Mouse (Mus musculus): ENCODE data around the gene Kctd8. TPM values are rescaled to one million over a fixed set of nuclear protein-coding genes. Genes with fewer than 3 reads are reported as not detected.
"Not testable (repeated sequence)": the region's sequence is repeated elsewhere in the genome, so short reads cannot be mapped to it uniquely, and the experiment has no call there.

The Kctd8 gene
- 1 to 10 TPM; 8.3 to 8.9 TPM for total RNA-seq (2021)
- long read RNA-seq, experiment 1, transcript Kctd8-201 (2 exons, 2,859 nt) = major isoform, 16 of 16 reads
- long read RNA-seq, experiment 1, partial matches to known transcripts = 0 of 16 reads
- long read RNA-seq, experiment 1, other reads (novel, unspliced or antisense) = 0 of 16 reads
- long read RNA-seq, experiment 2, partial matches to known transcripts = 0 of 4 reads
- long read RNA-seq, experiment 2, other reads (novel, unspliced or antisense) = 0 of 4 reads

DNA sequence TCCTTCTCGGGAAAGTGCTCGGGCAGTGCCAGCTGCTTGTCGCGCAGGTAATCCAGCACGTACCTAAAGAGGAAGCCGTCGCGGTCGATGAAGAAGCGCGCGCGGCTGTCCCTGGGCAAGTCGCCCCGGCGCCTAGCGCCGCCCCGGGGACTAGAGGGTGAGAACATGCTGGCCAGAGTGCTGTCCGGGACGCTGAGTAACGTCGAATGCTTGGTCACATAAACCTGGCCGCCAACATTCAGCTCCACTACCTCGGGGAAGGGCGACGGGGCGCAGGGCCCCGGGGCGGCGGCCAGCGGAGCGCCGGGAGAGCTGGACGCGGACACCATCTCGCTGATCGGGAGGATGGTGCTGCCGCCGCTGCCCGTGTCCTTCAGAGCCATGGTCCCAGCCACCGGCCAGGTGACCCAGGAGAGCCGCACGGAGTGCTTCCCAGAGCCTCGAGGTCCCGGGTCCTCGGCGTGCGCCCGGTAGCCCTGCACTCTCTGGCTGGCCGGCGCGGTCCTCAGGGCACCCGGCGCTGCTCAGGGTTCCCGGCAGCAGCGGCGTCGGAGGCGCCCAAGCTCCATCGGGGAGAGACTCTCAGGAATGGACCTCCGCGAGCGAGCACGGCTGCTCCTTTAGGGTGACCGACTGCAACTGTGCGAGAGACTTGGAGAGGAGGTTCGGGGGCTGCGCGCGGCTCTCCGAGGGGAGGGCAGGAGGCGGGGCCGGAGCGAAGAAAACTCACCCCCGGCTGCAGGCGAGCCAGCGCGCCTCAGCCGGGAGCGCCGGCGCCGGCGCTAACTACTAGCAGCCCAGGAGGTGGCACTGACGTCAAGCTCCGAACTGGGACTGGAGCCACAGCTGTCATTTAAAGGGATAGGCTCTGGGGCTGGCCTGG lies at the start of gene Kctd8:
Gene Kctd8, minus strand, starts transcription at position 761 of the 883 bp plus-strand sequence.
- peak; percentile 47 to 72 for DNase-seq (ENCODE audit: low spot score in 2 of 2)

DNA sequence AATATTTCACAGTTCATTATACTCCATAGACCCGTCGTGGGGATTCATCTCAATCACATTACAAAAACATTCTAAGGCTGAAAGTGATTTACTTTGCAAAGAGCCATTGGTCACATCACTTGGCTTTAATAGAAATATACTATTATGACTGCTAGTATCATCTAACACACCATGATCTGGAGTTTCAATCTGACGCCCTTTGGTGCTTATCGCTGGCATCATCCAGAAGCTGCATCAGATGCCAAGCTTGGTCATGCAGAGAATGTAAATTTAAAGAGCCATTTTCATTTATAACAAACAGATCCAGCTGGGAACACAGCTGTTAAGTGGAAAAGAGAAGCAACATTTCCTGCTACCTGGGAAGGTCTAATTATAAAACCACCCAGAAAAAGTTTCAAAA lies 37.6 kb upstream of the Kctd8 start:
- DNase-seq (ENCODE audit: low spot score in 2 of 2) = no peak

DNA sequence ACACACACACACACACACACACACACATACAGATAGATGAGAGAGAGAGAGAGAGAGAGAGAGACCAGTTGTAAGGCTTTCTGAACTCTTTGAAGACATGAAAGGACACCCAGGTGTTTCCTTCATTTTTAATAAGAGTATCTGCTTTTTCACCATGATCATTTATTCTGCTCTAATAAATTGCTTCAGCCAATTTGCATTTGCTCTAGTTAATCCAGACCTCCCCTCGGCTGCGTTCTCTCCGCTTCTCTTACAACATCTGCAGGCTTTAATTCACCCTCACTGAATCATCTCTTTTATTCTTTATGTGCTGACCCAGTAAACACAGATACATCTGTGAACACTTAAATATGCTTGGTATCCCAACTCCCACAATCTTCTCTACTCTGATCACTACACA lies 9.1 kb upstream of the Kctd8 start:
- DNase-seq (ENCODE audit: low spot score in 2 of 2) = no peak

DNA sequence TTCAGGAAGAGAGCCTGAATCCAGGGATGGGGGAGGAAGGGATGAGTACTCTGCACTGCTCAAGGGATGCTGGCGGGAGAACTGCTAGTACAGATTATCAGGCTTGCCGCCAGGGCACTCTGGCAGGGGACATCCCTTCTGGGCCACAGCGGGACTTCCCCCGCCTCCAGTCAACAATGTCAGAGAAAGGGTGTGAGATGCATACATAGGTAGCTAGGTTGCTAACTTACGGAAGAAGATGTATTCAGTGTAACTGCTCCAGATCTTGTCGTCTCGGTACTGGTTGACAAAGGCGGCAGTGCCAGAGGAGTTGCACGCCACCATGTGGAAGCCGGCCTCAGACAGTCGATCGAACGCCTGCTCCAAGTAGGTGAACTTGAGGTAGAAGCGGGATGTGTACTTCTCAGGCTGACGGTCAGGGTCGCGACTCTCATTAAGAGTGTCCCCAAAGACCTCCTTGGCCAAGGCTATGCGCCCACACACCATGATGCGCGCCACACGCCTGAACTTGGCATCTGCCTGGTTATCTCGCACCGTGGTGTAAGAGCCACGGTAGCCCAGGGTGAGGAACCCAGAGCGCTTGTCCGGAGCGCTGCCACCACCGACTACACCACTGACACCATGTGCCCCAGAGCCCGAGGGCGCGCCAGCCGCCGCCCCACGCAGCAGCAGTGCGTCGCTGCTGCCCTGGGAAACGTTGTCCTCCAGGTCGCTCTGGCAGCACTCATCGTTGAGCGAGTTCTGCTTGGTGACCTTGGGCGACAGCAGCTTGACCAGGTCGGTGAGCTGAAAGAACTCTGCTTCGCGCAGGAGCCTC lies 1.2 kb downstream of the Kctd8 start:
- DNase-seq (ENCODE audit: low spot score in 2 of 2) = peak; percentile 42 to 76

DNA sequence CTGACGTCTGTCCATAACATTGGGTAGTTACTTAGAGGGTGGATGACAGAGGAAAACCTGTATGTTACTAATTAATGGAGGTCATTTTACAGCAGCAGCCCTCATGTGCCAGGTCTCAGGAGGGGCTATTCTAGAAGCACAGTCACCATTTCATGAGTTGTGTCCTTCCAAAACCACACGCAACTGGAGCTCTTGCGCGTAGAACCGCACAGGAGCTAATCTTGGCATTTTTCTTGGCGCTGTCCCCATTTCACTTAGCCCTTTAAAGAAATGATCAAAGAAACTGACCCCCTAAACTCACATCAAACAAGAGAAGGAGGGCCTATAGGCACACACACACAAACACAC lies 1.9 kb downstream of the Kctd8 start:
- no peak for DNase-seq (ENCODE audit: low spot score in 2 of 2)

DNA sequence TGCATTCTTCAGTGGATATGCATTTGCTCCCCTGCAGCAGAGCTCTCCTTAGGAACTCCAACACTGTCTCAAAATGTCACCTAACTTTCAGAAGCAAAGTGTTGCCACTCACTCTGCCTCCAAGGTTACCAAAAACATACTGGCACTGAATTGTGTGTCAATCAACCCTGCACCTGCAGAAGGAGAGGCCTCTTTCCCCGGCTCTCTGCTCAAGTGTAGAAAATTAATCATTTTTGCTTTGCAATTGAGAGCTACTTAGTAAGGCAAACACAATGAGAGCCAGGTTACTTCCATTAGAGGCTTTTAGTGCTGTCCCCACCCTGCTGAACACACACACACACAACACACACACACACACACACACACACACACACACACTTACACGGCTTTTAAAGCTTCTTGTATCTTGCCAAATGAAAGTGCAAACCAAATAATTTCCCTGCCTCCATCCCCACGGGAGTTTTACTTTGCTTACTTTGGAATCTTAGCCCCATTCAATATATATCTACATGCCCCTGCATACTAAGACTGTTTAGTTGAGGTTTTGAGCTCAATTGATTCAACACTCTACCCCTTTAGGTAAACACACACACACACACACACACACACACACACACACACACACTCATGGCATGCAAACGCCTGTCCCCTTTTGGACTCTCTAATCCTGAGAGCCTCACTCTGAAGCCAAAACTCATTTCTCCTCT lies 2.4 kb downstream of the Kctd8 start:
- no peak for DNase-seq (ENCODE audit: low spot score in 2 of 2)

DNA sequence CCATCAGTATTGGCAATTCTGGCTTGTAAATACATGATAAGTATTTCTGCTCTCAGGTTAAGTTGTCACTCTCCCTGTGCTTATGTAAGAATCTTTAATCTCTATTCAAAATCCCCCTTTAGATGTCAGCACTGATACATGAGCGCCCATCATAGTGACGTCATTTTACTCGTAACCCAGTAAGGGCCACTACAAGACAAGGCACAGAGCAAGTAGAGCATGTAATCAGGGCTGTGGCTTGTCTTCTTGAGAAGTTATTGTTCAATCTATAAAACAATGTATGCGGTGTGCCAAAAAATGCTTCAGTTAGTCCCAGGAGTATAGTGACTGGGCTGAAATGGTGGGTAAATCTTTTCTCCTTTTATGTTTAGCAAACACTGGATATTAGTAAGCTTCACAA lies 13.9 kb downstream of the Kctd8 start:
- DNase-seq (ENCODE audit: low spot score in 2 of 2) = no peak

DNA sequence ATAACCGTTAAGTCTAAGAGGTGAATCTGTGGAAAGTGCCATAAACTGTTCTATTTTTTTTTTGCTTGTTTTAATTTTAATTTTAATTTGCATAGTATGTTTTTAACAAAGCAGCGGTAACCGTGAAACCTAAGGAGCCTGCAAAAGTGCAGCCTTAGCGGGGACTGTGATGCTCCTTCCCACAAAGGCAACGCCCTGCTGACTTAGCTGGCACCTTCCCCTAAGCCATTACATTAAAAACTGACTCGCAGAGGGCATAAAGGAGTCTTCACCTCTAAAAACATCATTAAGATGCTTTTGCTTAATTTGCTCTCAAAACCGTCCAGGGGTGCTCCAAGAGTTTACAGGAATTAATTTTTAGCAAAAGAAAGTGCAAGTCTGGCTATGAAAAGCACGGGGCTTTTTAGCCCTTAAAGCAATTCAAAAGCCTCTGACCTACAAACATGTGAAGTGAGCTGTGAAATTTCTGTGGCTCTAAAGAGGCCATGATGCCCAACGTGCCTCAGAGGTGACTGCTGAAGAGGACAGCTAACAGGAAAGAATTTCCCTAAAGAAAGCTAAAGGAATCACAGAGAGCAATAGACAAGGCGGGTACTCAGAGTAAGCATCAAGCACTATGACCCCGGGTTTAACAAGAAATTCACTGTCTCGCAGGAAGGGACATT lies 16.8 kb downstream of the Kctd8 start:
- DNase-seq (ENCODE audit: low spot score in 2 of 2) = no peak

DNA sequence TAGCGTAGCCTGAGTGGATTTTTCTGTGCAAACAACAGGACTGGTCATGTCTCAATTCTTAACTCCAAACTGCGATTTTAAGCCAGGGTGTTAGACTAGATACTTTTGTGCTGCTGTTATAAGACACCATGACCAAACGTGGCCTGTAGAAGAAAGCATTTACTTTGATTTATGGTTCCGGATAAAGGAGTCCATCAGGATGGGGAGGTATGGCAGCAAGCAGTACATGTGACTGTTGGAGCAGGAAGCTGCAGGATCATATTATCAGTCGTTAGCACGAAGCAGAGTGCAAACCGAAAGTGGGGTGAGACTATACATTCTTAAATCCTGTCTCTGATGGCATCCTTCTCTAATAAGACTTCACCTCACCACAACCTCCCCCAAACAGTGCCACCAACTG lies 28.9 kb downstream of the Kctd8 start:
- no peak for DNase-seq (ENCODE audit: low spot score in 2 of 2)

DNA sequence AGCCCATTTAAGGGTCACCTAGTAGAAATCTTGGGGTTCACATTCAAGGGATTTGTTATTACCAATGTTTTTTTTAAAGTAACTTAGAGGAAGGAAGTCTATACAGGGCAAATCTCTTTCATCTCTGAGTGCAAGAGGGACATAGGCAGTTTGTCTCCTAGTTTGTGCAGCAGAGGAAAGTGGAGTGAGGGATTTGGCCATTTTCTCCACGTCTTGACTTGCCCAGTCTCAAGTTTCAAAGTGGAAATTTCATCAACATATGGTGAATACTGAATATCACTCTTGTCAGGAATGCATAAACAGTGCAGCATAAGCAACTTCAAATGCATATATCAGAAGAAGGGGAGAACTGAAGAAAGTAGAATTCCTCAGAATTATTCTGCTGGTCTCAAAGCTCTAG lies 39.8 kb downstream of the Kctd8 start:
- no peak for DNase-seq (ENCODE audit: low spot score in 2 of 2)

DNA sequence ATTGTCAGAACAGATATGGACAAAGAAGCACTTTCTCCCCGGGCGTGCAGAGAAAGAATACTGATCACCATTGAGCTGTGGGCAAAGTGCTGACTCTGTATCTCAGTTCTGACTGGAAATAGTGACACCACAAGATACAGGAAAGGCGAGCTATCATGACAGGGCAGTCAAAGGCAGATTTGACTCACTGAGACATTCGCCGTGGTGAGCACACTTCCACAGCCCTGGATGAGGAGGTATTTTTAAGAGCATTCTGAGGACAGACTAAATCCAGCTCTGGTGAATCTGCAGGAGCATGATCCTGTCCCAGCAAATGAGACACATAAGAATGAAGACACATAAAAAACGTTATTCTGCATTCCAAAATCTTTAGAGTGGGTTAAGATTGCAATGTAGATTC lies 49.1 kb downstream of the Kctd8 start:
- peak in 1 of 2 experiments; percentile 1 for DNase-seq (ENCODE audit: low spot score in 2 of 2)

DNA sequence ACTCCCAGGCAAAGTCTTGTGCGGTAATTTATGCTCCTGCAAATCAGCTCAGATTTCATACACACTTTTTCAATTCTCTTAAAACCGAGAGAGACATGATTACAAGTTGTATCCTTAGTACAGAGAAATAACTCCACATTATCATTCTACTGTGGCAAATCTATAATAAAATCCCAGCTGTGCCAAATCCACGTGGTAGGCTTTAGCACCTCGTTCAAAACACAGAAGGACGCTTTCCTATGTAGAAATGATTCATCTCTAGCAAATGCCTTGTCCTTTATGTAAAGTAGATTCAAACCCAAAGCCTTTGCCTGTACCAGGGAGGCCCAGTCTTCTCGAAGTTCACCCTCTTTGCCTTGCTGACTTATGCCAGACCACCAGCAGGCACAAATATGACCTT lies 57.1 kb downstream of the Kctd8 start:
- DNase-seq (ENCODE audit: low spot score in 2 of 2) = peak; percentile 3 to 12

DNA sequence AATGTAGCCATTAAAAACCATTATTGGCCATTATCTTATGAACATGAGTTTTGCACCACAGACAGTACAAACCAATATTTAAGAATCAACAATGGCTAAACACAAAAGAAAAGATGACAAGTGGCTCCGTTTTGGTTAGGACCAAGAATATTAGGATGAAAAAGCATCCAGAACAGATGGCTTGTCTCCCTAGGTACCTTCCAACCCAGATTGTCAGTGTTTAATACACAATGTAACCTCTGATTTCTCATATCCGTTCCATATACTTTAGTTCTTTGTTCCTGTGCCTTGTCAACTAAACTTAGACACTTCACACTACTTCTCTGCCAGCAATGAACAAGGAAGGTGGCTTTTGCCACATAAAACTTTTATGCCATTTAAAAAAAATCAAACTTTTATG lies 89.1 kb downstream of the Kctd8 start:
- DNase-seq (ENCODE audit: low spot score in 2 of 2) = no peak

DNA sequence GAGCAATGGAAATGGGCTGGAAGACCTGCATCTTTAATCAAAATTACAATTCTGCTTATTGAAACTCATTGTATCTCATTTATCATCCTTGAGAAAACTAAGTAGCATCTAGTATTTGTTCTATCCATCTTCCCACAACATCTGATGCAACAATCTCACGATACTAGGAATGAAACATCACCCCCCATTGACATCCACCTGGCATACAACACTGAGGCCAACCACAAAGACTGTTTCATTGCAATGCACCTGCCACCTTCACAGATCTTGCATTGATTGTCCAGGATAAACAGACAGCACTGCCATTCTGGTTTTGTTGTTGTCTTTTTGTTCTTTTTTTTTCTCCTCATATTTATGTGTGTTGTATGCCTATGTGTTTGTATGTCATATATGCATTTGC lies 99.5 kb downstream of the Kctd8 start:
- DNase-seq (ENCODE audit: low spot score in 2 of 2) = no peak

DNA sequence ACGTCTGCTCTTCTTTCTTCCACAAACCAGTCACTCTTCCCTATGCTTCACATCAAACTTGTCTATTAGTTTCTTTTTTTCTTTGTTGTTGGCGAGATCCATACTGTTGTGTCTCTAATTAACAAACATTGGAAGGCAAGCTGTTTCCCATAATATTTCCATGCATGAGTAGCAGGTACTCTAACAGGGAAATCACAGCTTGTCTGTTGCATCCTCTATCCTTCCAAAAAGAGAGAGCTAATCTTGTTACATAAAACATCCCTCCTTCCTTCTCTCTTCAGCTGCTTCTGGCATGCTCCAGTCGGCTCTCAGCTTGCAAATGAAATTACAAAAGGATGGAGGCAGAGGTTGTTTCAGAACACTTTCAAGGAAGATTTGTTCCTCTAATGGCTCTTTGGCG lies 107.9 kb downstream of the Kctd8 start:
- DNase-seq (ENCODE audit: low spot score in 2 of 2) = no peak

DNA sequence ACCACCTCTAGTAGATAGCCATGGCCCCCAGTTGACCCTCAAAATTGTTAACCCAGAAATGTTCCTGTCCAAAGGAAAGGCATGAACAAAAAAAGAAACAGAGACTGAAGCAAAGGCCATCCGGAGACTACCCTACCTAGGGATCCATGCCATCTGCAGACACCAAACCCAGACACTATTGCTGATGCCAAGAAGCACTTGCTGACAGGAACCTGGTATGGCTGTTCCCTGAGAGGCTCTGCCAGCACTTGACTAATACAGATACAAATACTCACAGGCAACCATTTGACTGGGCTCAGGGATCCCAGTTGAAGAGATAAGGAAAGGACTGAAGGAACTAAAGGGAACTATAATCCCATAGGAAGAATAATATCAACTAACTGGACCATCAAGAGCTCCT lies 109.8 kb downstream of the Kctd8 start:
- not testable (repeated sequence) for DNase-seq (ENCODE audit: low spot score in 2 of 2)

DNA sequence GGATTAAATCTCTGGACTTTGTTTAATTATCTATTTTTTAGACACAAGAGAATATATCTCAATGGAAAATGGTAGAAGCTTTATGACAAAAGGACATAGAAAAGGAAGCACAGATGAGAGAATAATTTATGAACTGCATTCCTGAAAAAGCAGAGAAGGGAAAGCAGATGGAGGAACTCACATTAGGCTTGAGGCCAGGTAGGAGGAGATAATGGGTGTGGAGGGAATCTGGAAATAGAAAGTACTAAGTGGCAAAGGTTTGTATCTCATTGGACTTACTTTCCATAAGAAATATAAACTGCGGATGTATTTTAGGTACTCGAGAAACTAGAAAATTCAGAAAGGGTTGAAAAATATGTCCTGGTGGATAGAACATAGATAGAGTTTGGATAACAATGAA lies 114.3 kb downstream of the Kctd8 start:
- peak in 1 of 2 experiments; percentile 30 for DNase-seq (ENCODE audit: low spot score in 2 of 2)

DNA sequence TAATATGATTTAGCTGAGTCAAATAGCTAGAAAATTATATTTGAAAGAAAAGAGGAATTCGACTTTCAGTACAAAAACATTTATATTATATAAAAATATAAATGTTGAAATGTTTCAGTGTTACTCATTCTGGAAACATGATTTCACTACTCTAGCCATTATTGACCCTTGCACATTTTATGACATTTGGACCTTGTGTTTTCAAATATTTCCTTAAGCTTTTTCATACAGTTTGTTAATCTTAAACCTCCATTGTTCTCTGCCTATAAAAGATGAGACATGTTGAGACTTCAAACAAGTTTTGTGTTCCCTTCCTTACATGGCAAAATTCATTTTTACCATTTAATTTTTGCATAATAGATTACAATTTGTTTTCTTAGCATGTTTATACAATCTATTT lies 118.9 kb downstream of the Kctd8 start:
- no peak for DNase-seq (ENCODE audit: low spot score in 2 of 2)

DNA sequence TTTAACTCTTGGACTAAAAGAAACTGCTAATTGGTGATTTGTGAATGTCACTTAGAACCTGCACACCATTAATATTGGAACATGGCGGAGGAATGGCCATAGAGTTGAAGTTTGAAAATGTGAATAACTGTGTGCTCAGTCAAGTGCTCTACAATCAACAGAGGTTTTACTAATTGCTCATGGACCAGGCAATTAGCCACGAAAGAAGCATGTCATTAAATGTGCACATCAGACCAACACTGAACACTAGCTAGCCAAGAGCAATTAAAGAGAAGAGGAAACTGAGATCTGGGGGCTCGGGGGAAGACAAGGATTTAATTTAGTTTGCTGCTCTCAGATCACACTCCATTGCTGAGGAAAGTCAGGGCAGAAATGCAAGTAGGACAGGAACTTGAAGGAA lies 126.3 kb downstream of the Kctd8 start:
- no peak for DNase-seq (ENCODE audit: low spot score in 2 of 2)

DNA sequence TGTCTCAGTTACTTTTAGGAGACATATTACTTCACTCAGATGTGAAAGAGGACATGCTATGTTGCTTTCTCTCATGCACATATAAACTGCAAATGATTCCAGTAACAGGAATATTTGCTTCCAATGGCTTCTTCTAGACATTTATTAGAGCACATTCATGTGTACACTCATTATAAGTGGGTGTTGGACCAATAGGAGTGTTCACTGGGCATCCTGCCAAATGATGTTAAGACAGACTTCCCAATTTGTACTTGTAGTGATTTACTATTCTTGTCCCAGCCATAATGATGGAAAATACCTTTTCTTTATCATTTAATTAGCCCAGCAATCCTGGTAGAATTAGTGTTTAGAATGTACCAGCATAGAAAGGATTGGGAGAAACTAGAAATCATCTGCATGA lies 132.1 kb downstream of the Kctd8 start:
- no peak for DNase-seq (ENCODE audit: low spot score in 2 of 2)

DNA sequence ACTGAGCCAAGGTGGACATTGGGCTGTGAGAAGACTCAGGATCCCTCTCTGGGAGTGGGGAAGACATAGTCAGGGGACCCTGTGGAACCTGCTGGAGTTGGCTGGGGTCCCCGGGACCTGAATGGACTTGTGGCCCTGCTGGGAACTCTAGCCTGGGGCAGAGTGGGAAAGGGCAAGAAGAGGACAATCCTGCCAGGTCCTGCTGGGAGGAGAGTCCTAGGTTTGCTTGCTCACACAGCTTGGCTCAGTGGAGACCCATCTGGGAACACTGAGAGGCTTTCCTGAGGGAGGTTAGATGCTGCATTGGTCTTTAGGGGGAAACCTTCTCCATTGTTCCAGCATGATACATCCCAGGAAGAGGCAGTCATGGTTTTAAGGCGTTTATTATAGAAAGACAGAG lies 133.8 kb downstream of the Kctd8 start:
- DNase-seq (ENCODE audit: low spot score in 2 of 2) = no peak
